Mouse (Mus musculus): ENCODE measurements around the gene Ost4. TPM values are rescaled to one million over a fixed set of nuclear protein-coding genes. Genes with fewer than 3 reads are reported as not detected.

The Ost4 gene
- 437 and 480 TPM in 2 replicates for polyA plus RNA-seq (2014; fragmentation: Nextera tagmentation; extraction: Ambion mirVana)

DNA sequence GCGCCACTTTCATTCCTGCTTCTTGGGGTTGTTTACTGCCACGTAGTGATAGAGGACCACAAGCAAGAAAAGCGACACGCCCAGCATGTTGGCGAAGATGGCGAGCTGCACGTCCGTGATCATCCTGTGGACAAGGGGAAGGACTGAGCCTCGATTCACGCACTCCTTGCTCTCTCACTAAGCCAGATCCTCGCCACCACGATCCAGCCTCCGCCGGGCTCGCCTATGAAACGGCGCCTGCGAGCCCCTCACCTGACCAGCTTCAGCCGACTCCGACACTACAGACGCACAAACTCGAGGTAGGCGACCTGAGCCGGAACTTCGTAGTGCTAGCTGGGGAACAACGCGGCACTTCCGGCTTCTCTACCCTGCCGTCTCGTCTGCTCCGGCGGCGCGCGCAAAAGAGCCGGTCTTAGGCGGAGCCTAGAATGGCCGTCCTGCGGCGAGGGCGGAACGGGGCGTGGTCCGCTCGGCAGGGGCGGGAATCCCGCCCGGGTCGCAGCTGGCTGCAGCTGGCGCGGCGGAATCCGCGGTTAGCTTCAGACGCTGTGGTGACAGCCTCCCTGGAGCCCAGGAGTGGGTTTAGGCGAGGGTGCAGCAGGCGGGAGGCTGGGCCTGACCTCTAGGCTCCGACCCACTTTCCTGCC, at the start of gene Ost4:
Gene Ost4, minus strand, starts transcription at position 376 of the 647 bp plus-strand sequence.
- peak within 1 kb of the TSS; percentile 86 for H3K9ac ChIP-seq (ENCODE audit: low read length)
- H3K4me1 ChIP-seq (ENCODE audit: control insufficient read depth in 2 of 2, insufficient read depth in 2 of 2, low read length in 2 of 2): peaks cover 32 to 44% of the 10 kb centered on the region in 2 experiments
- no peaks in the 10 kb centered on the region for H3K27me3 ChIP-seq (ENCODE audit: control insufficient read depth, insufficient read depth, low read length)
- peak within 1 kb of the TSS; percentile 74 for H3K4me2 ChIP-seq (ENCODE audit: low read length)
- peak; percentile 88 for ATAC-seq (ENCODE audit: insufficient number of reproducible peaks, insufficient read depth, low FRiP score, low read depth)
- H3K9me3 ChIP-seq (ENCODE audit: control insufficient read depth, low read length): no peaks in the 10 kb centered on the region
- peaks cover 36% of the 10 kb centered on the region for H3K36me3 ChIP-seq (ENCODE audit: control insufficient read depth, insufficient read depth, low read length)
- H3K27ac ChIP-seq (replicated peaks in 1 of 2; ENCODE audit: control insufficient read depth in 1 of 2, insufficient read depth in 1 of 2, low read depth in 2 of 2, low read length in 2 of 2): peak within 1 kb of the TSS; percentile 95
- under 1% methylated on average over 51 of the region's 58 CpGs for WGBS
- peak within 1 kb of the TSS; percentile 69 to 77 for H3K4me3 ChIP-seq (ENCODE audit: control insufficient read depth in 1 of 2, insufficient read depth in 1 of 2, low read depth in 1 of 2, low read length in 2 of 2)

DNA sequence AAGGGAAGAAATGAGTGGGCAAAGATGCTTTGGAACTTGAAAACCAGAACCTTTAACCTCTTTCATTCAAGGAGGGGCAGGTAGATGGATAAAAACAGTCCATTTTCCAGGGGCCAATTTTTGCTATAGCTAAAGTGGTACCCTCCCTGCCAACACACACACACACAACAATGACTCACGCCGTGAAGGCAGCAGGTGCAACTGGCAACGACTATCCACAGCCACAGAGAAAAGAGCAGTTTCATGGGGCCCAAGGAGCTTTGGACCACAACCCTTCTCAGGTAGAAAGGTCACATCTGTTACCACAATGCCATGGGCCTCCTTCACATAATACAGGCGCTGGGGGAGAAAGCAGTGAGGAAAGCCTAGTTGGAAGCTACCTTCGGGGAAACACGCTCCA, 48.2 kb upstream of the Ost4 start:
- WGBS: 95% methylated on average over 6 of the region's 6 CpGs

DNA sequence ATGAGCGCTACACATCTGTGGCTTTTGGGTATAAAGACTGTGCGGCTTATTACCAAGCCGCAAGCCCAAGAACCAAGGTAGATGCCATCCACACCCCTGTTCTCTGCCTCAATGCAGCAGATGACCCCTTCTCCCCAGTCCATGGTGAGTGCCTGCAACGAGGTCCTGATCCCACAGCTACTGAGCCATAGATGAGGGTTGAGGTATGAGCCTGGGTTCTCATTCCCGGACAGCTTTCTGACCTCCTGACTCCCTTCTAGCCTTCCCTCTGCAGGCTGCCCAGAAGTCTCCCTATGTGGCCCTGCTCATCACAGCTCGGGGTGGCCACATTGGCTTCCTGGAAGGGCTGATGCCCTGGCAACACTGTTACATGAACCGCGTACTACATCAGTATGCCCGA, 47.0 kb upstream of the Ost4 start:
- H3K9me3 ChIP-seq (ENCODE audit: control insufficient read depth, low read length): no peaks in the 10 kb centered on the region
- WGBS: 97% methylated on average over 9 of the region's 9 CpGs
- no peak for ATAC-seq (ENCODE audit: insufficient number of reproducible peaks, insufficient read depth, low FRiP score, low read depth)
- H3K36me3 ChIP-seq (ENCODE audit: control insufficient read depth, insufficient read depth, low read length): peaks cover 62% of the 10 kb centered on the region
- H3K4me3 ChIP-seq (ENCODE audit: control insufficient read depth in 1 of 2, insufficient read depth in 1 of 2, low read depth in 1 of 2, low read length in 2 of 2): no peak overlapping the region
- no peaks in the 10 kb centered on the region for H3K27me3 ChIP-seq (ENCODE audit: control insufficient read depth, insufficient read depth, low read length)
- H3K4me2 ChIP-seq (ENCODE audit: low read length): no peak overlapping the region
- no peak overlapping the region for H3K27ac ChIP-seq (replicated peaks in 1 of 2; ENCODE audit: control insufficient read depth in 1 of 2, insufficient read depth in 1 of 2, low read depth in 2 of 2, low read length in 2 of 2)
- peaks cover 6 to 26% of the 10 kb centered on the region in 2 experiments for H3K4me1 ChIP-seq (ENCODE audit: control insufficient read depth in 2 of 2, insufficient read depth in 2 of 2, low read length in 2 of 2)
- no peak overlapping the region for H3K9ac ChIP-seq (ENCODE audit: low read length)

More for the DNA sequence above, 48.2 kb upstream of the Ost4 start:
- Histone ChIP-seq H3K9ac (ENCODE audit: low read length) (no peak overlapping the region), H3K36me3 (ENCODE audit: control insufficient read depth, insufficient read depth, low read length) (peaks cover 62% of the 10 kb centered on the region), H3K27ac (replicated peaks in 1 of 2; ENCODE audit: control insufficient read depth in 1 of 2, insufficient read depth in 1 of 2, low read depth in 2 of 2, low read length in 2 of 2) (no peak overlapping the region), H3K4me2 (ENCODE audit: low read length) (no peak overlapping the region), H3K4me3 (ENCODE audit: control insufficient read depth in 1 of 2, insufficient read depth in 1 of 2, low read depth in 1 of 2, low read length in 2 of 2) (no peak overlapping the region), H3K4me1 (ENCODE audit: control insufficient read depth in 2 of 2, insufficient read depth in 2 of 2, low read length in 2 of 2) (peaks cover 6 to 21% of the 10 kb centered on the region in 2 experiments), H3K27me3 (ENCODE audit: control insufficient read depth, insufficient read depth, low read length) (no peaks in the 10 kb centered on the region), H3K9me3 (ENCODE audit: control insufficient read depth, low read length) (no peaks in the 10 kb centered on the region)
- no peak for ATAC-seq (ENCODE audit: insufficient number of reproducible peaks, insufficient read depth, low FRiP score, low read depth)

DNA sequence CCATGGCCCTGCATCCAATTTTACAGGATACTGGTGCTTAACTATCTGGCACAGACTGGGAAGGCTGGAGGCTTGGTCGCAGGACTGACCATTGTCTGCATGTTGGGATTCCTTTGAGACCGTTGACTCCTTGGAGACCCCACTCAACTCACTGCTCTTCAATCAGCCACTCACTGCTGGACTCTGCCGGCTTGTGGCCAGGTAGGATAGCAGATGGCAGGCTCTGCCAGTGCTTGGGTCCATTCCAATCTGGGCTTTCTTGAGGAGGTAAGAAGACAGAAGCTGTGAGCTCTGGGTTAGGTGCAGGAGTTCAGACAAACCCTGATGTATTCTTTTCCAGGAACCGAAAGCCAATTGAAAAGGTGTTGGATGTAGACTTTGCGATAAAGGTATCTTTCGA, 46.5 kb upstream of the Ost4 start:
- 95% methylated on average over 6 of the region's 6 CpGs for WGBS

DNA sequence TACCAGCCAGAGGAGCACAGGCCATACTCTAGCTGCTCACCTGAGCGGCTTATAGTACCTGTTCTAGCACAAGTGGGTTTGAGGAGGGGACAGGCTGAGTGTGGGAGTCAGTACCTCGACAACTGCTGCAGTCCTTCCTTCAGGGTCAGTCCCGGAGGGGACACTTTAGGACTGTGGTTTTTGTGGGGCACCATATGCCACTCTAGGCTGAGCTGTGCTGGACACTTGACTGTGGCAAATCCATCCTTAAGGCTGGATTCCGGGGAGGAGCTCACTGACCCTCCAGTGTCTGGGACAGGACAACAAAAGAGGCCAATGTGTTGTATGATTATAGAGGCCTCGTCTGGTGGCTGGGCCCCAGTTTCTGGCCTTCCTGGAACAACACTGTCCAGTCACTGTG, 45.0 kb upstream of the Ost4 start:
- no peak for ATAC-seq (ENCODE audit: insufficient number of reproducible peaks, insufficient read depth, low FRiP score, low read depth)
- Histone ChIP-seq H3K4me3 (ENCODE audit: control insufficient read depth in 1 of 2, insufficient read depth in 1 of 2, low read depth in 1 of 2, low read length in 2 of 2) (no peak overlapping the region), H3K4me2 (ENCODE audit: low read length) (no peak overlapping the region), H3K9me3 (ENCODE audit: control insufficient read depth, low read length) (no peaks in the 10 kb centered on the region), H3K4me1 (ENCODE audit: control insufficient read depth in 2 of 2, insufficient read depth in 2 of 2, low read length in 2 of 2) (peaks cover 0 to 9% of the 10 kb centered on the region in 2 experiments; a peak in 3 of 4 replicates), H3K27ac (replicated peaks in 1 of 2; ENCODE audit: control insufficient read depth in 1 of 2, insufficient read depth in 1 of 2, low read depth in 2 of 2, low read length in 2 of 2) (no peak overlapping the region), H3K36me3 (ENCODE audit: control insufficient read depth, insufficient read depth, low read length) (peaks cover 48% of the 10 kb centered on the region), H3K9ac (ENCODE audit: low read length) (no peak overlapping the region), H3K27me3 (ENCODE audit: control insufficient read depth, insufficient read depth, low read length) (no peaks in the 10 kb centered on the region)
- WGBS: 85% methylated on average over 5 of the region's 5 CpGs

More for the DNA sequence above, 46.5 kb upstream of the Ost4 start:
- peaks cover 4 to 21% of the 10 kb centered on the region in 2 experiments for H3K4me1 ChIP-seq (ENCODE audit: control insufficient read depth in 2 of 2, insufficient read depth in 2 of 2, low read length in 2 of 2)
- no peaks in the 10 kb centered on the region for H3K9me3 ChIP-seq (ENCODE audit: control insufficient read depth, low read length)
- no peak for ATAC-seq (ENCODE audit: insufficient number of reproducible peaks, insufficient read depth, low FRiP score, low read depth)
- no peak overlapping the region for H3K4me2 ChIP-seq (ENCODE audit: low read length)
- no peak overlapping the region for H3K9ac ChIP-seq (ENCODE audit: low read length)
- H3K36me3 ChIP-seq (ENCODE audit: control insufficient read depth, insufficient read depth, low read length): peaks cover 62% of the 10 kb centered on the region
- no peak overlapping the region for H3K27ac ChIP-seq (replicated peaks in 1 of 2; ENCODE audit: control insufficient read depth in 1 of 2, insufficient read depth in 1 of 2, low read depth in 2 of 2, low read length in 2 of 2)
- no peak overlapping the region for H3K4me3 ChIP-seq (ENCODE audit: control insufficient read depth in 1 of 2, insufficient read depth in 1 of 2, low read depth in 1 of 2, low read length in 2 of 2)
- no peaks in the 10 kb centered on the region for H3K27me3 ChIP-seq (ENCODE audit: control insufficient read depth, insufficient read depth, low read length)

DNA sequence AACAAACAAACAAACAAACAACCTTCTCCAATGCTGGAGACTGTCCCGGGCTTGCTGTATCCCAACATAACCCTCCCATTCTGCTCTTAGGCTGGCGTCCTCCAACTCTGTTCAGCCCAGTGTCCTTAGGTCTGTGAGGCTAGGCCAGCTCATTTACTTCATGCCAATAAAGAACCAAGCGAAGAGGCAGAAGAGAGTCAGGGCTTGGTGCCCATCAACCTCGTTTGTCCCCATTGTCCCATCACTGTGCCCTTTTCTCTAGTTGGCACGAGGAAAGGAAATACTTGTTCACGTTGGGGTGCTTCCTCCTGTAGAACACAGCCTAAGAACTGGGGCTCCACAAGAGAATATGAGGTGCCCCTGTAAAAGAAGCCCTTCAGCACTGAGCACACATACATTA, 44.1 kb upstream of the Ost4 start:
- ATAC-seq (ENCODE audit: insufficient number of reproducible peaks, insufficient read depth, low FRiP score, low read depth): no peak
- 83% methylated on average over 6 of the region's 6 CpGs for WGBS
- no peak overlapping the region for H3K4me3 ChIP-seq (ENCODE audit: control insufficient read depth in 1 of 2, insufficient read depth in 1 of 2, low read depth in 1 of 2, low read length in 2 of 2)
- peaks cover 0 to 9% of the 10 kb centered on the region in 2 experiments; a peak in 3 of 4 replicates for H3K4me1 ChIP-seq (ENCODE audit: control insufficient read depth in 2 of 2, insufficient read depth in 2 of 2, low read length in 2 of 2)
- H3K9ac ChIP-seq (ENCODE audit: low read length): no peak overlapping the region
- H3K36me3 ChIP-seq (ENCODE audit: control insufficient read depth, insufficient read depth, low read length): peaks cover 45% of the 10 kb centered on the region
- H3K9me3 ChIP-seq (ENCODE audit: control insufficient read depth, low read length): no peaks in the 10 kb centered on the region
- no peak overlapping the region for H3K4me2 ChIP-seq (ENCODE audit: low read length)
- H3K27me3 ChIP-seq (ENCODE audit: control insufficient read depth, insufficient read depth, low read length): no peaks in the 10 kb centered on the region
- H3K27ac ChIP-seq (replicated peaks in 1 of 2; ENCODE audit: control insufficient read depth in 1 of 2, insufficient read depth in 1 of 2, low read depth in 2 of 2, low read length in 2 of 2): no peak overlapping the region

DNA sequence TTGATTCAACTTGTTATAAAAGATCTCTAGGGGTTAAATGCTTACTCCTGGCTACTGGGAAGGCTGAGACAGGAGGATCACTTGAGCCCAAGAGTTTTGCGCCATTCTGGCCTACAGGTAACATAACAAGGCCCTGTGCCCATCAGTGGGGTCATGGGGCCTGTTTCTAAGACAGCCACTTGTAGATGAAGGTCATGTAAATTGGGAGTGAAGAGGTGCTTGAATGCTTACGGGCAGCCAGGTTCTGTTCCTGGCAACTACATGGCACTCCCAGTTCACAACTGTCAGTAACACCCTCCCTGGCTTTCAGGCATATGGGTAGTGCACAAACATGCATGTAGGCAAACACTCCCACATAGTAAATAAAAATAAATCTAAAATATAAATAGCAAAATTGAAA, 43.3 kb upstream of the Ost4 start:
- H3K4me2 ChIP-seq (ENCODE audit: low read length): peak overlapping the region; percentile 94; the same call in 1 of the 2 replicates
- H3K27me3 ChIP-seq (ENCODE audit: control insufficient read depth, insufficient read depth, low read length): peaks cover 4% of the 10 kb centered on the region
- no peaks in the 10 kb centered on the region for H3K9me3 ChIP-seq (ENCODE audit: control insufficient read depth, low read length)
- ATAC-seq (ENCODE audit: insufficient number of reproducible peaks, insufficient read depth, low FRiP score, low read depth): no peak
- 77% methylated on average over 2 of the region's 2 CpGs for WGBS
- H3K4me3 ChIP-seq (ENCODE audit: control insufficient read depth in 1 of 2, insufficient read depth in 1 of 2, low read depth in 1 of 2, low read length in 2 of 2): no peak overlapping the region
- no peak overlapping the region for H3K9ac ChIP-seq (ENCODE audit: low read length)
- peaks cover 0 to 9% of the 10 kb centered on the region in 2 experiments; a peak in 3 of 4 replicates for H3K4me1 ChIP-seq (ENCODE audit: control insufficient read depth in 2 of 2, insufficient read depth in 2 of 2, low read length in 2 of 2)
- H3K36me3 ChIP-seq (ENCODE audit: control insufficient read depth, insufficient read depth, low read length): peaks cover 43% of the 10 kb centered on the region
- no peak overlapping the region for H3K27ac ChIP-seq (replicated peaks in 1 of 2; ENCODE audit: control insufficient read depth in 1 of 2, insufficient read depth in 1 of 2, low read depth in 2 of 2, low read length in 2 of 2)
